Mouse (Mus musculus): ENCODE measurements around the gene Pafah1b2.

Gene Pafah1b2

DNA sequence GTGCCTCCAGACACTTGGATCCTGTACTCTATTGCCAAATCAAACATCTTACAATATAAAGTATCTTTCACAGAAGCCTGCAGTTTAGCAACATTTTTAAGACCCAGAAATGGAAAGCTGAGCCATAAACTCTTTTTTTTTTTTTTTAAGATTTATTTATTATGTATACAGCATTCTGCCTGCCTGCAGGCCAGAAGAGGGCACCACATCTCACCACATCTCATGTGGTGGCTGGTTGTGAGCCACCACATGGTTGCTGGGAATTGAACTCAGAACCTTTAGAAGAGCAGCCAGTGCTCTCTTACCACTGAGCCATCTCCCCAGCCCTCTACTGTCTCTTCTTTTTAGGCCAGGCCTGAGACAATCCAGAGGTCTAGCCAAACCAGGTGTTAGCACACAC is 31.2 kb downstream of the Pafah1b2 start:
- DNase-seq (ENCODE audit: low read depth, low spot score) = no peak

DNA sequence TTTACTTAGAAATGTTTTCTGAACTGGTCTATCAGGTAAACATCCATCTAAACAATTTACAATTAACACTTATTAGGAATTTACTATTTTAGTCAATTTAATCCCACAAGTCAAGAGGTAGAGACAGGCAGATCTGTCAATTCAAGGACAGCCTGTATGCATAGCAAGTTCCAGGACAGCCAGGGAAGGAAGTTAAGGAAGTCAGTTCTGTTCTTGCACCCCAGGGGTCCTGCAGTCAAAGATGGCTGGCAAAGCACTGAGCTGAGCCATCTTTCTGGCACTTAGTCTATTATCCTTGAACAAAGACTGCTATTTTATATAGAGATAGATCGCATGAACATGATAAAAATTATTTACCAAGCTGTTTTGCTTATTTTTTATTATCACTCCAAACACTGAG is 31.9 kb downstream of the Pafah1b2 start:
- no peak for DNase-seq (ENCODE audit: low read depth, low spot score)

DNA sequence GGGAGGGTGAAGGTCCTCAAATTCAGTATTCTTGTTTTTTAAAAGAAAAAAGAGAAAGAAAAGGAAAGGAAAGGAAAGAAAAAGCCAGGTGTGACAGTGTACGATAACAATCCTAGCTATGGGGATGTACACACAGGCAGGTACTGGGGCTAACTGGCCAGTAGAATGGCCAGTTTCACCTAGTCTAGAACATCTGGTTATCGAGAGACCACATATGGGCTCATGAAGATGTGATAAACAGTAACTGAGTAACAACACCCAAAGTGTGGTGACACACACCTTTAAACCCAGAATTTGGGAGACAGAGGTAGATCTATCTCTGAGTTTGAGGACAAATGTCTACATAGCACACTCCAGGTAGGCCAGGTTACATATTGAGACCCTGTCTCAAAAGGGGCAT is 32.7 kb downstream of the Pafah1b2 start:
- DNase-seq (ENCODE audit: low read depth, low spot score) = no peak

DNA sequence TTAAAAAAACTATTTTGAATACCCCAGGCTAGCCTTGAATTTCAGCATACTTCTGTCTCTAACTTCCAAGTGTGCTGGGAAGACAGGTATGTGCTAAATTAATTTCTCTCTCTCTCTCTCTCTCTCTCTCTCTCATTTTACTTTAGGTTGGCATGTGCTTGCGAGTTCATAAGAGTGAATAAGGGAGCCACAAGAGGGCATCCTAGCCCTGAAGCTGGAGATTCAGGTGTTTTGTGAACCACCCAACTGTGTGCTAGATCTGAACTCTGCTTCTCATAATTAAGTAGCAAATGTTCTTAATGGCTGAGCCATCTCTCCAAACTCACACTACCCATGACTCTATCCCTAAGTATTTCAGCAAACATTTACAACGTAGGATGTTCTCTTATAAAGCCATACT is 35.6 kb downstream of the Pafah1b2 start:
- peak; percentile 65 for DNase-seq (ENCODE audit: low read depth, low spot score)

DNA sequence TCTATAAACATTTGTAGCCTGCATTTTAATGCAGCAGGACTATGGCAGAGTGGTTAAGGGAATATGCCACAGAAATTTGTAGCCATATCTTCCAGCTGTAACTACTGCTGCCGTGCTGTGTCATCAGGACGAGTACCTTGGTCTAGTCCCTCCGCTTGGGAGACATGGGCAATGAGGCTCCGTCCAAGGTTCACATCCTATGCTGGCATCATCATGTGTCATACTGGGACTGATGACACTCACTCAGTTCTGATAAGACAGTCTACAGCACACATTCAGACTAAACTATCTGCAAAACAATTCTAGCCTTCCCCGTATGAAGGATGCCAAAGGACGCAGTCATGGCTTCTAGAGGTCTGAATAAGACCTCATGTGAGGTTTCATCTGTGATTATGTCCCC is 48.9 kb downstream of the Pafah1b2 start:
- DNase-seq (ENCODE audit: low read depth, low spot score) = no peak

DNA sequence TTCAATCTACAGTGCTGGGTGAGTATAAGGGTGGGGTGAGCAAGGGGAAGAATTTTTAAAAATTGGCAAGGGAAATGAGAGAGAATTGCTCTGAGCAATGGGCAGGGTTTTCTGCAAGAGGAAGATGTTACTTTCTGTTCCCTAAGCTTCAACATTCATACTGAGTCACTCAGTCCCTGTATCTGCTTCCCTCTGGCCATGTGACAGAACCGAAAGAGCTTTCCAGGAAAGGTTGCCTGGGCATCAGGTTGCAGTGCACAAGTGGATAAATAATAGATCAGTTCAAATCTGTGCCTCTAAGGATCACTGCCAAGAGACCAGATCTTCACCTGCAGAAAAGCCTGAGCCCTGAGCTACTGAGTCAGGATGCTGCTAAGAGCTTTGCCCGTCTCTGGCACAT is 50.6 kb downstream of the Pafah1b2 start:
- peak; percentile 69 for DNase-seq (ENCODE audit: low read depth, low spot score)

DNA sequence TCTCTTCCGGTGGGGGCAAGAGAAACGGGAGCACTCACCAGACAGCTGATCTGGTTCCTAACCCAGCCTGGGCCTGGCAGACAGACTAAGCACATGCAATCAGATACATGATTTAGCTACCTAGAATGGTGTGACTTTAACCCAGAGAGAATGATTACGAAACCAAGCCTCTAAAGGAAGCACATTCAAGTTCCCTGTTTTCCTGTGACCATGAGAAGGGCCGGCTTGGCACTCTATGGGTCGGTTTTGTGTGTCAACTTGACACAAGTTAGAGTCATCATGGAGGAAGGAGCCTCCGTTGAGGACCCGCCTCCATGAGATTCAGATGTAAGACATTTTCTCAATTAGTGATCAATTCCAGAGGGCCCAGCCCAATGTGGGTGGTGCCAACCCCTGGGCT is 52.8 kb downstream of the Pafah1b2 start:
- DNase-seq (ENCODE audit: low read depth, low spot score) = no peak

DNA sequence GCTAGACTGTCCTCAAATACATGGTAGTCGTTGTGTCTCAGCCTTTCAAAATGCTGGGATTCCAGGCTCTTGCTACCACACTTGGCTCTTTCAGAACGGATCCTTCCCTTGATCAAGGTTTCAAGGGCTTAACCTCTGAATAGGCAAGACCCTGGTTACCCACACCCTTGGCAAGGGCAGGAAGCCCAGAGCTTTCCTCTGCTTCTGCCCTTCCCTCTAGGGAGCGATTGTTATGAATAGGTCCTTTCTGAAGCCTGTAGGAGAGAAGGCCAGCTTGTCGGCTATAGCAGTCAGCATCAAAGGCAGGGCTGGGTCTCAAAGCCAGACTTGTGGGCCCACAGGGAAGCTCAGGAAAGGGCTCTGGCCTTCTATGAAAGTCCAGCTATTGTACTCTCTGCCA is 53.6 kb downstream of the Pafah1b2 start:
- DNase-seq (ENCODE audit: low read depth, low spot score) = peak; percentile 42

DNA sequence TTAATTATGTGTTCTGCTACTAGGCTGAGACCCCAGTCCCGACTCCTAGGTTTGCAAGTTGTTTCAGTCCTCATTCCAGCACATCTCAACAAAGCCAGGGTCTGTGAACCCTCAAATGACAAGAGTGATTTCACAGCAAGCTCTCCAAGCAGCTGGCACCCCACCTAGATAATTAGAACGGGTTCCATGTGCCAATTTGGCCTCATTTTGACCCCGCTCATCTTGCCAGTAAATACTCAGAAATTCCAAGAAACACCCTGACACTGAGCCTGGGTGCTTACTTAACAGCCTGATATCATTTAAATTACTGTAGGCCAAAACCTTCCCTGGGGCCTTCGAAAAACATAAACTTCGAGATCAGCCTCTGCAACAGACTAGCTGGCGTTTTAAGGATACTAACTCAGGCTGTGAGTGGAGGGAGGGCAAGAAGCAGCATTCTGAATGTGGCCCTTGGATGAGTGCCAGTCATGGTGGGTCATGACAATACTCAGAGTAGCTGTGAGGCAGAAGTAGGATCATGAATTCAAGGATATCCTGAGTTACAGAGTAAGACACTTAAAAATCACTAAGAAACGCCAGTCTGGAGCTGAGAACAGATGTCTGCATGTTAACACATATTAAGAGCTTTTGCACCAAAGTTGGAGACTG is 54.3 kb downstream of the Pafah1b2 start:
- no peak for DNase-seq (ENCODE audit: low read depth, low spot score)

DNA sequence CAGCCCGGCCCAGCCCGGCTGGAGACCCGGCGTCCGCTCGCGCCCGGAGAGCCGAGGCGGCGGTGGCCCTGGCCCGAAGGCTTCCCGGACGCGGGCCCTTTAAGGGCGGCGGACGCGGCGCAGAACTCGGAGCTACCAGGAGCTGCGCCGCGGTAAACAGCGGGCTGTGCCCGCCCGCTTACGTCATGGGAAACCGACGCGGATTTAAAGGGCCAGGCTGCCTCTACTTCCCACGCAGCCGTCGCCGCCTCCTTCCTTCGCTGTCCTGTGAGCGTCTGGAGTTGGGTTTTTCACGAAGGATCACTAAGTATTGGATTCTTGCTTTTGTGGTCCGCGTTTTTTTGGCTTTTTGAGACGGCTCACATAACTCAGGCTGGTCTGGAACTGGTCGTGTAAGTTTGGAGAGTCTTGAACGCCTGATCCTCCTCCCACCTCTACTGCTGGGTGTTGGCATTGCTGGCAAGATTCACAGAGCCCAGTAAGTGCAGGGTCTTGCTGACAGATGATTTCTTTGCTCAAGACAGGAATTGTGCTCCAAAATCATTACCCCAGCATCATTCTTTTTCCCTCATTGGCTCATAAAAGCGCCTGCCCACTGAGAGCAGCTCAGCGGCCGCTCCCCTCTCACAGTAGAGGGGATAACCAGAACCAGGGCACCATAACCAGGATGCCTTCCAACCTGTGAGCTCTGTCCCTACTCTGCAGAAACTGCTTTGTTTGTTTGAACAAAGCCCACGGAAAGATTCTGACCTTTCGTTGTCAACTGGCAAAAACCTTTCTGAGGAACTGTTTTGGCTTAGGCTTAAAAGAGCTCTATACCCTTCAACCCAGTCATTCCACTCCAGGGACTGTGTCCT is 57.2 kb downstream of the Pafah1b2 start, which contains the start of gene Sidt2:
Gene Sidt2, minus strand, starts transcription at position 152 of the 857 bp plus-strand sequence.
- DNase-seq (ENCODE audit: low read depth, low spot score) = peak; percentile 96

DNA sequence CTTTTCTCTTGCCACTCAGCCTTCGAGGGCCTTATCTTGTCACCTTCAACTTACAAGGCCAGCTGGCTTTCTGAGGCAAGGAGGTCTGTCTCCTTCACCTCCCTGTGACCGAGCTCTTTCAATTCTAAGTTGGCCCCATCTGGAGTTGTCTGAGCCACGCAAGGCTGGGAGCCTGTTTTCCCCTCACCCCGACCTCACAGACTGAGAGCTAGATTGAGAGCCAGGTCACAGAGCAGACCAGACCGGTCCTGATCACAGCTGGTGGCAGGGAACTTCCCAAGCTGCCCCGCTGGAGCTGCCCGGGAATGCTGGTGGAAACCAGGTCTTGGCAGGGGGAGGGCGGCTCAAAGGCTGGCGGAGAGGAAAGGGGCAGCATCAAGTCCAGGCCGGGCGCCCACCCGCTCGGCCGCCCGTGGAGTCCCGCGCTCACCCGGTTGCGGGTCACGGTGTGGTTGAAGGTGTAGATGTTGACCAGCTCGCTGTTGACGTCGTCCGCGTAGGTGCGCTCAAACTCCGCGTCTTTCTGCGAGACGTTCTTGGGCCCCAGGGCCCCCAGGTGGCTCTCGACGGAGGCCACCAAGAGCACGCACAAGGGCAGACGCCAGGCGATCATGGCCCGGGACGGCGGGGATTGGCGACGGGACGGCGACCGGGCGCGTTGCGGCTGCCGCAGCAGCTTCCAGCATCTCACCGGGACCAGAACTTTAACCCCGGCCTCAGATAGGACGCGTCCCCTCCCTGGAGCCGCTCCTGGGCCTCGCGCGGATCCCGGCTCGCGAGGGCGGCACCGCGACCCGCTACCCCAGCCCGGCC is 58.0 kb downstream of the Pafah1b2 start:
- DNase-seq (ENCODE audit: low read depth, low spot score) = peak; percentile 73

DNA sequence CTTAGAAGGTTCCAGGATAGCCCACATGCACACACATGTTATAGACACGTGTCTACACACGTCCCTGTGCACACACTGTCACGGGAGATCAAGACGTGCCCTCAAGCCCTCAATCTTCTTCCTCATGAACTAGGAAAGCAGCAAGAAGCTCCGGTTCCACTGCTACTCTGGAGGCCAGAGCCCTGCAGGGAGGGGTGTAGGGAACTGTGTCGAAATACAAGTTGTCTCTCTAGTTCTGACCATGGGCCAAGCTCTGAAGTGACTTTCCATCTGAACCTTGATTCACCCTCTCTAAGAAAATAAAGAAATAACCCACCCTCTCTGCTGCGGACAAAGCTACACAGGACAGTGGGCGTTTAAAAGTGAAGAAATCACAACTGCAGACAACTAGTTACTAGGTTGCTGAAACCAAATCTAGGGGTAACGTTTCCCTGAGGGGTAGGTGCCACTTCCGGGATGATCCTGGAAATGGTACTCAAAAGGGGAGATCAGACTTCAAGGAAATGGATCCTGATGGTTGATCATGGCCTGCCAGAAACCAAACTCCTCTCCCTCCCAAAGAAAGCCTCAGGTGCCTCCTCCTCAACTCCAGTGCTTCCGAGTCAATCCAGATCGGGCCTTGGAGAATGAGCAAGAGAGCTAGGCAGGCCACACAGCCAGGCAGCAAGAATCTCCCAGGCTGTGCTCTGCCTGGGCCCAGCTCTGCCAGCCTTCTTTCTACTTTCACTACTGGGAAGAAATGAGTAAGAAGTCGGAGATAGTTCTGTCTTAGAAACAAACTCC is 58.8 kb downstream of the Pafah1b2 start:
- no peak for DNase-seq (ENCODE audit: low read depth, low spot score)

DNA sequence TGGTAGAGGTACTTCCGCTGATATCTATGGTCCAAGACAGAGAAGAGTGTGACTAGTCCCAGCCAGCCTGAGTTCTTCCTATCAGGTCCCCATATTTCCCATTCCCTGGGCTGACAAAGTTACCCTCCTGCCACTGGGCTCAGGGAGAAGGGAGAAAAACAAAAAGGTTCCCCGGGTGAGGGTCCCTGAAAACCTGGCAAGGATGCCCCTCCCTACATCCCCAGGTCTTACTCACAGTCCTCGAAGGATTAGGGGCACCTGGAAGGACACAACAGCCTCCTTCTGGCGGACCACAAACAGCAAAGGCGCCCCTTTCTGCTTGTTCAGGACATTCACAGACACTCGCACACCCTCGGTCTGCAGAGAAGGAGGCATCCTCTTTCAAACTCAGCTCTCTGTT is 59.6 kb downstream of the Pafah1b2 start:
- no peak for DNase-seq (ENCODE audit: low read depth, low spot score)

DNA sequence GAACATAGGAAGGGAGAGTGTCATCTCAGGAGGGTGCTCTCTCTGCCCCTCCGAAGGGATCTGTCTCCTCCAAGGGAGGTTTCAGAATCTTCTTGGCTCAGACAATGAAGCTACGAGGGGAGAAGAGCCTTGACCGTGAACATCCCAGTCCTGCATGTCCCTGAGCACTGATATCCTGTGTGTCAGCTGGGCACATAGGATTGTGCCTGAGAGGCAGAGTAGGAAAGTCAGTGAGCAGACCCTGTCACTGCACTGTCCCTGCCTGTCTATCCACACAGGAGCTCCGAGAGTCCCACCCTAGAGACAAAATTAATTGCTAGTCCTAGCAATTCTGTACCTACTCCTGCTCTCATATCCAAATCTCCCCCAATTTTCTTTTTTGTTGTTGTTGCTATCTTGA is 60.4 kb downstream of the Pafah1b2 start:
- DNase-seq (ENCODE audit: low read depth, low spot score) = no peak

DNA sequence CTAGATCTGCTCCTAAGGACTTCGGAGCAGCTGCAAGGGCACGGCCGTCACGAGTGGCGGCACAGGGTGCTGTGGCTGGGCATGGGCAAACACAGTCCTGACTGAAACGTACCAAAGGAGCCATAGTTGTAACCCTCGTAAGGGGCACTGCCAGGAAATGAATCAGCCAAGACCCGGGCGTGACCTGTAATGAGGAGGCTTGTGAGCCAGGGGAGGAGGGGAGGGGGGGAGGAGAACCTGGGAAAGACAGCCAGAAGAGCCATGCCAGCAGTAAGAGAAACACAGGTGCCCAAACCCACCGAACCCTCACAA is 65.7 kb downstream of the Pafah1b2 start:
- no peak for DNase-seq (ENCODE audit: low read depth, low spot score)

DNA sequence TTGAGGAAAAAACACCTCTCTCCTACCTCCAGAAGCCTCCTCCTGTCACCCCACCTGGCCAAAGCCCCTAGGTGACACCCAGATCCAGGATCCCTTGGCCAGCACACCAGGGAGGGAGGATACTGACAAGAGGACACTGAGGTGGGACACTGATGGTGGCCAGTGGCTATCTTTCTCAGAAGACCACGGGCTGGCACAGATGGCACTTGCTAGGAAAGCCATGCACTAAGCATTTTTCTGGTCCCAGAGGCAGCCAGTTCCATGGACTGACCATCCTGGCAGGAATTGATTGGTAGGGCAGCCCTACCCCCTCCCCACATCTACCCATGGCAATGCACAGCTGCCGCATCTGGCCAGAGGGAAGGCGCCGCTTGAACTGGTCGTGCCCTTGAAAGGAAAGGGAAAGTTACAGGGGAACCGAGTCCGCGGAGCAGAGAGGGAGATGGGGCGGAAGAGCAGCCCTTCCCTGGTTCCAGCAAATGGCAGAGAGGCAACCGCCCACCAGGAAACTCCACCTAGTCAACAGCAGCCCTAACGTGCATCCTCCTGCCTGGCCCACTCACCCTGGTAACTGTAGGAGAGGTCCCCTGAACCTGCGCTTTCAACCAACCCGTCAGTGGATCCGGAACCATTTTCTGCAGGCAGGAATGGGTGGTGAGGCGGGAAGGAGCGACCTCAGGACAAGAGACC is 66.2 kb downstream of the Pafah1b2 start:
- DNase-seq (ENCODE audit: low read depth, low spot score) = no peak

DNA sequence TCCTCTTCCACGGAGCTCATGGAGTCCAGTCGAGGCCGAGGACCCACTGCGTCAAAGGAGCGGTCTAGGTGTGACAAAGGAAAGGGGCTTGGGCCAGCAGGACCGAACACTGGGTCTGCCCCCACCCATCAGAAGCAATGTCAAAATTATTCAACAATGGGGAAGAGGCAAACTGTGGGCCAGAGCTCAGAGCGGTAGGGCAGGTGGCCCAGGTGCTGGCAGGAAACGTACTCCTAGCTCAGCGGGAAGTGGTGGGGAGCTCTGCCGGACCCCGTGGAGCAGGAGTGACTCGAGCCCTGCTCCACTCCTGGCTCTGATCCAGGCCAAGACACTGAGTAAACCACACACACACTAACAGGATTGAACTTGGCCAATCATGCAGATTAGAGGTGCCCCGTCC is 66.8 kb downstream of the Pafah1b2 start:
- peak; percentile 47 for DNase-seq (ENCODE audit: low read depth, low spot score)

DNA sequence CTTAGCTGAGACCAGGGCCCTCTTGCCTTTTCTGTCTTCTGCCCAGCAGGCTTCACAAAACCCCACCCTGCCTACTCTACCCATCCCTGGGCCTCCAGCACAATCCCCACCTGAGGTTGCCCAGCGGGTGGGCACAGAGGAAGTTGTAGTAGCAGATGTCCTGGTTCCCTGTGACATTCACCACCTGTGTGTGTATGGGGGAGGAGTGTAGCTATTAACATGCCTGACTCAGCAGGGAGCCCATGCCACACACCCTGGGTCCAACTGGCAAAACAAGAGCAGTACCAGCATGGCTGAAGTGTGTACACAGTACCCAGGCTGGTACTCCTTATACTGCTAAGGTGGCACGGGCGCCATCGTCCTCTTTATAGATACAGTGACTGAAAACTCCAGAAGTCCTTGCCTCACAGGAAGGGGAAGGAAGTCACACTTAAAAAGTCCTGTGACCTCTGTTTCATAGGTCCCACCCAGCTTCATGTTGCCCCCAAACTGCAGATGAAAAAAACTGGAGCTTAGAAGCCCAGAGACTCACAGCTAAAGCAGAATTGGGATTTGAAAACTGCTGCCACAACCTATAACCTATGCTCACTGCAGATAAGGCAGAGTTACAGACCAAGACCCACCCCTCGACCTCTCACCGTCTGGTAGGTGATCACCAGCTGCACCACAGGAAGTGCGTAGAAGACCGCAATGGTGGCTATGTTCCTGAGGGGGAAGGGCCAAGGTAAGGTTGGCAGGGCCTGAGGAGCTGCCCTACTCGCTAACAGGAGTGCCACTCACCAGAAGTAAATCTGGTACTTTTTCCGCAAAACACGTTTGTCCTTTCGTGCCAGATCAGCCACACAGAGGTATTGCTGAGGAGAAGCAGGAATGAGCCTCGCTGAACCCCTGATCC is 67.7 kb downstream of the Pafah1b2 start:
- DNase-seq (ENCODE audit: low read depth, low spot score) = peak; percentile 67

DNA sequence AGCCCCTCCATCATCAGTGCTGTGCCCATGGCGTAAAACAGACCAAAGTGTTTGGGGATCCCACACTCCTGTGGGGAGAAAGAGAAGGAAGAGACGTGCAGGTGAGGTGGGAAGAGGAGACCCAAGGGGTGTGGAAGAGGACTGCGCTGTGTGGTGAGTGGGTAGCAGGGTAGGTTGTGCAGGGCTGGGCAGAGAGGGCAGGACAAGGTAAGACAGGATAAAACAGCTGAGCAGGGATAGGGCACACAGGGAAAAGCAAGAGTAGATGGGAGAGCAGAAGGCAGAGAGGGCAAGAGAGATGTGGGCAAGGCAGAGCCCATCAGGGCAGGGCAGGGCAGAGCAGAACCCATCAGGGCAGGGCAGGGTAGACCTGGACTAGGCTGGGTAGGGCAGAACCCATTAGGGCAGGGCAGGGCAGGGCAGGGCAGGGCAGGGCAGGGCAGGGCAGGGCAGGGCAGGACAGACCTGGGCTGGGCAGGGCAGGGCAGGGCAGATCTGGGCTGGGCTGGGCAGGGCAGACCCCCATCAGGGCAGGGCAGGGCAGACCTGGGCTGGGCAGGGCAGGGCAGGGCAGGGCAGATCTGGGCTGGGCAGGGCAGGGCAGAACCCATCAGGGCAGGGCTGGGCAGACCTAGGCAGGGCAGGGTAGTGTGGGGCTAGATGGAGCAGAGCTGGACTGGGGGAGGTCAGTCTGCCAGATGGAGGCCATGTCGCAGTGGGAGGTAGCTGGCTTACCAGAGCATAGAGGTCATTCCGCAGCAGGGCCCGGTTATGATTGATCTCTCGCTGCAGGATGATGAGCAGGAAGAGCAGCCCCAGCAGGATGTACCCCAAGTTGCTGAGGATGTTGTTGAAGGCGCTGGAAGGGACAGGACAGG is 68.6 kb downstream of the Pafah1b2 start:
- peak; percentile 71 for DNase-seq (ENCODE audit: low read depth, low spot score)

Measured in brain, adult 2 months (tissue).